Mouse (Mus musculus) mouse embryonic stem cell (cell line): ENCODE data around the gene Dennd4a.

Experiments
- in situ Hi-C, 2 experiments: fragments of 300-500 bp; cut with MboI; formaldehyde crosslinking; loops; 1 replicate in 1 of 2; 3 replicates in 1 of 2; pipeline ENCODE4 v1.14.3; 2019 to 2020; ENCODE audit warnings: low sequenced_read_pairs in 2 of 2, low pct_unique_long_range_greater_than_20kb in 1 of 2, mixed read lengths in 1 of 2; ENCODE audit not compliant: unreplicated experiment in 1 of 2

Gene Dennd4a

DNA sequence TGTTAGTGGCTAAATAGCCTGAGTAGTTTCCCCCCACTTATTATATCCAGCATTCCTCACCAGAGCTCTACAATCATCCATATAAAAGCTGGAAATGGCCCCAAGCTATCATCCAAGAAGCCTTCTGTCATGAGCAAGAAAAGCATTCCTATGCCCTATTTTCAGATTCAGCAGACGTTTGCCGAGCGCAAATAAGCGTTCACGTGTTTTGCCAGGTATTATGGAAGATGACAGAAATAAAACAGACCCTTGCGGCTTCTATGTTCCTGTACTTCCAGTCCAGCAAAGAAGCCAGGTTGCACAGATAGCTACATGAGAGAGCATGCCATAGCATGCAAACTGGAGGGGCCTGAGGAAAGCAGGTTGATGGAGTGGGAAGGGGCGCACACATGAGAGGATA lies 23.1 kb upstream of the Dennd4a start:
- in situ Hi-C loops = no loop called here

DNA sequence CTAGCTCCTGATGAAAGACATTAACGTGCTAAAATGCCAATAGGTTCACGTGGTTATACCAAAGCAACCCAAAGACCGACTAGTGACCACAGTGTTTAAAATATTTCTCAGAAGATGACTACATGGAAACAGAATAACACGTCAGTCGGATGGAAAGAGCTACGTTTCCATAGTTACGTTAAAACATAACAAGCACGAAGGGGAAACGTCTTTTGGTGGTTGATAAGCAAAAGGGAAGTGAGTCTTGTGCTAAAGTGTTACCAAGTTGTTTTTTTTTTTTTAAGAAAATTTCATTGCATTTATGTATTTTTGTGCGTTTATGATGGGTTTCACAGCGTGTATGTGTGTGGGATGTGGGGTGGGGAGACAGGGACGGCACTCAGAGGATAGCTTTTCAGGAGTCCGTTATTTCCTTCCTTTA lies 21.8 kb upstream of the Dennd4a start:
- in situ Hi-C loops = no loop called here

DNA sequence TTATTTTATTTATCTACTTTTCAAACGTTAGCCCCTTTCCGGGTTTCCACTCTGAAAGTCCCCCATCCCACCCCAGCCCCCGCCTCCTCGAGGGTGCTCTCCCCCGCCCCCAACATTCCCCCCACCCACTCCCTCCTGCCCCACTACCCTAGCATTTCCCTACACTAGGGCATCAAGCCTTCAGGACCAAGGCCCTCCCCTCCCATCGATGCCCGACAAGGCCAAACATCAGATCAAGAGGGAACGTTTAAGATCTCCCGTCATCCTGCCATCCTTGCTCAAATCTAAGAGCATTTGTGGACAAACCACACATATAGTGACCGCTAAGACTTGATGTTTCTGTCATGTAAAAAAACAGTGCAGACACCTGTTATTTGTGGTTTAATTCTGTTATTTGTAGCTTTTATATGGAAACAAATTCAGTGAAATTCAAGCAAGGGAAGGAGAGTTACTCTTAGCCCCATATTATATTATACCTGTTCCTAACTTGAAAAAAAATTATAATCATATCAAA lies 21.2 kb upstream of the Dennd4a start:
- in situ Hi-C loops = no loop called here

DNA sequence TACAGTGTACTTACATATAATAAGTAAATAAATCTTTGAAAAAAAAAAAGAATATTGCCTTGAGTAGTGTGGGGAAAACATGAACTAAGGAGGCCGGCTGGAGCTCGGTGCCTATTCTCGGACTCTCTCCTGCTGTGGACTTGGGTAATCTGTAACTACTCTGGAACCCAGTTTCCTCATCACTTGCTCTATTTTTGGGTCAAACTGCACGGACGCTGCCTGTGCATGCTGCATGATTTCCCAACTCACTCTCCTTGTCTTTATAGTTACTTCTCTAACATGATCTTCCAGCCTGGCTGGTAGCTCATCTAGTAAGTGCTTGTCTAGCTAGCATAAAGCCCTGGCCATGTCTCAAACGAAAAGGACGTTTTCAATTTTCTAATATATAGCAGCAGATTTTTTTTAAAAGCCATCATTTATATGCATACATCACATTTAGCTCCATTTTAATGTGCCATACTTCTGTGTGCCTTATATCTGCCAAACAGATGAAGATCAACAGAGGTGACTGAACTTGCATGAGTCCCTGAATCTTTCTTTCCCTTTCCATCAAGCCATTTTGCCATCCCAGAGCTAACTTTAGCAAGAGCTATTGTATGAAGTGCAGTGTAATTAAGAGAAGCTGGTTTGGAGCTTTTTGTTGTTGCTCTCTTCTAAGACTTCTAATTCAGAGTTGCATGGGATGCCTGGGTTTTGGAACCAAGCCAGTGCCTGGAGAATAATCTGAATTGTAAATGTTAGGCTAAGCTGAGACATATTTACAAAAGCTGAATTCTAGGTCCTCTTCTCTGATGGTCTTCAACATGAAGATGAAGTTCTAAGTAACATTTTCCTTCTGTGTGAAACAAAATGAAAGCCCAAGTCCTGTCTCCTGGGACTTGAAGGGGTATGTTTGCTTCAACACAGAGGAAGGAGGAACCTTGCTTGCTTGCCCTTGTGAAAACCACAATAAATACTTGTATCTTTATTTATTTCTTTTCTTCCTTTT lies 20.2 kb upstream of the Dennd4a start:
- in situ Hi-C loops = no loop called here

DNA sequence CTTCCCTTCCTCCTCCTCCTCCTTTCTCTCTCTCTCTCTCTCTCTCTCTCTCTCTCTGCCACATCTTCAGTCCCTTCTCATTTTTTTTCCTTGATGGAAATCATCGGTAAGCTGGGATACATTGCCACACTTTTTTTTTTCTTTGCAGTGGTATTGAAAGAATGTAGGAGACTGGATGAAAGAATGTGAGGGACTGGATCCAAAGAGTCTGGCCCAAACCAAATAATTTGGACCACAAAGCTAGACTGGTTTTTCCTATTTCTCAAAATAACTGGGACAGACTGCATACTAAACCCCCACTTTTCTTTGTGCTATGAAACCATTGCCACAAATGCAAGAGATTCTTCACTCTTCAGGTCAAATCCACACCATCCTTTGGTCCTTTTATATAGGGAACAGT lies 19.5 kb upstream of the Dennd4a start:
- in situ Hi-C loops = no loop called here

DNA sequence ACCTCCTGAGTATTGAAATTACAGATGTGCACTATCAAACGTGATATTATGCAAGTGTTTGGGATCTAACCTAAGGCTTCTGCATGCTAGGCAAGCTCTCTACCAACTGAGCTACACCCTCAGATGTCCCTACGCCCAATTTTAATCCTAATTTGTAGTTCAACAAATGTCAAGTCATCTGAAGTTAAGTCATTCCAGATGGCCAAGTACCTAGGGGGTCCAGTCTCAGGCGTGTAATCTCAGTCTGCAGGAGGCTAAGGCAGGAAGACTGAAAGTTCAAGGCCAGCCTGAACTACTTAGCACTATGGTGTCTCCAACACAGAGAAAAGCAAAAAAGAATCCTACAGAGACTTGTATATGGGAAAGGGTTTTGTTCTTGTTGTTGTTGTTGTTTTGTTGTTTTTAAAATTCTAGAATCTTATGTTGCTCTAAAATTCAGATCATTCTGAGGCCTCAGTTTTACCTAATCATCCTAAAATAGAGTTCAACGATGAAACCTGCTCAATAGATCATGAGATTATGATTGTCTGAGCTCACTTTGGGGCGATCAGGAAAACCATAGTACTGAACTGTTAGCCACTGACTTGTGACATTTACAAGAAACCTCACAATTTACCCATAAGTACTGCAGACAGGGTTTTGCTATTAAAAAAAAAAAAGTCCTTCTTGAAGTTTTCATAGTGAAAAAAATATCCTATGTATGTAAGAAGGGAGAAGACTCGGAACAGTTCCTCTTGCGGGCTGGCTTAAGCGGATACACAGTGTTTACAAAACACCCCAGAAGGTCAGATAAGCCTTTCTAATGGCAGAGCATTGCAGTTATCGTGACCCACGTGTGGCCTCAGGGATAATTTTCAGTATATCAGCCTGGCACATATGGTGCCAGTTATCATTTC lies 18.5 kb upstream of the Dennd4a start:
- in situ Hi-C loops = no loop called here

DNA sequence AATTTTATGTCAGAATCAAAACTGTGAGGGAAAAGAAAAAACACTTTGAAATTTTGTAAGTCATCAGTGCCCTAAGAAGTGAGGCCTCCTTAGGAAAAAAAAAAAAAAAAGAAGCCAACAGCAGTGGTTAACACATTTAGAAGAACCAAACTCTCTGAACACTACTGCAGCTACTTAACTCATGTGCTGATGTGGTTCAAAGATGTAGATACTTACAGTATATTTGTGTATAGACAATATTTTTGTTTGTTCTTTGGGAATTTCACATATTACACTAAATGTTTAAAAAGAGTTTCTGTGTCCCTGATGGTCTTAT lies 17.9 kb upstream of the Dennd4a start:
- in situ Hi-C loops = no loop called here

DNA sequence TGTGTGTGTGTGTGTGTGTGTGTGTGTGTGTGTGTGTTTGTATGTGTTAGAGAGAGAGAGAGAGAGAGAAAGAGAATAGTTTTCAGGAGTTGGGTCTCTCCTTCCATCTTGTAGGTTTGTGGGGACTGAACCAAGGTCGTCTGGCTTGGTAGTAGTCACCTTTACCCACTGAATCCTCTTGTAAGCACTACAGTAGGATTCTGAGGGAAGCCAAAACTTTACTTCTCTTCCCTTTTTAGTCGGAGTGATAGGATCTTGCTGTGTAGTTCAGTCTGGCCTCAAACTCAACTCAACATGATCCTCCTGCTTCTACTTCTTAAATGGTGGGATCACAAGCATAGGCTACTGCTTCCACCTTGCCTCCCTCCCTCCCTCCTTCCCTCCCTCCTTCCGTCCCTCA lies 17.3 kb upstream of the Dennd4a start:
- in situ Hi-C loops = no loop called here

DNA sequence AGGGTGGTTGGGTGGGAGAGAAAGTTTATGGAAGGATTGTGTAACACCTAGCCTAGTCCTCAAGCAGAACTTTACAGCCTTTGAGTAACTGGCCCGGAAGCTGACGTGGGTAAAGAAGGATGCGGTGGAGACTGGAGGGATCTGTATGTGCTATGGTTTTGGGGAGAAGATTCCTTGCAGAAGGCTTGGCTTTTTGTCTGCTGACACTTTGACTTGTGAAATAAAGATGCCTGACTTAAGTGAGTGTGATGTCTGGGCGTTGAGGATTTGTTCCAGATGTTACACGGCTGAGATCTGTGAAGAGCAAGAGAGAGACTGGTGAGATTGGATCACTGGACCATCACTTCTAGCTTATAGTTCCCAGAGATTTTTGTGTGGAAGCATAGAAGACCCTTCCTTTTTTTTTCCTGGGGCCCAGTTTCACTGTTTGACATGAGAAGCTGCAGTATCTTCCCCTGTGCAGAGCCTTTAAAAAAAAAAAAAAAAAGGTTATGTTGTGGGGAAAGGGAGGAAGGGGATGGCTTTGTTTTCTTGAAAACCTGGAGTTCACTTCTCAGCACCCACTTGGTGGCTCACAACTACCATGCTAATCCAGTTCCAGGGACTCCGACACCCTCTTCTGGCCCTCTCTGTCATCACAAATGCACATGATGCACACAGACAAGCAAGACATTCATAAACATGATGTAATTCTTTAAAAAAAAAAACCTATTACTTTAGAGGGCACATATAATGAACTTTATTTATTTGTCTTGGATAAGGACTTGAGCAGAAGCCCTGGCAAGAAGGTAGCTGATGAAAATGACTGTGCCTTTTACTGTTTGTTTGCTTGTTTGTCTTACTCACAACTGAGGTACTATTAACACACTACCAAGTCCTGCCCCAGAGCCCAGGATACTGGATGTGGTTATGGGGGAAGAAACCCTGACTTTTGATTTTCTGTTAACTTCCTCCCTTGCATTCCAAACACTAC lies 16.4 kb upstream of the Dennd4a start:
- in situ Hi-C loops = no loop called here

DNA sequence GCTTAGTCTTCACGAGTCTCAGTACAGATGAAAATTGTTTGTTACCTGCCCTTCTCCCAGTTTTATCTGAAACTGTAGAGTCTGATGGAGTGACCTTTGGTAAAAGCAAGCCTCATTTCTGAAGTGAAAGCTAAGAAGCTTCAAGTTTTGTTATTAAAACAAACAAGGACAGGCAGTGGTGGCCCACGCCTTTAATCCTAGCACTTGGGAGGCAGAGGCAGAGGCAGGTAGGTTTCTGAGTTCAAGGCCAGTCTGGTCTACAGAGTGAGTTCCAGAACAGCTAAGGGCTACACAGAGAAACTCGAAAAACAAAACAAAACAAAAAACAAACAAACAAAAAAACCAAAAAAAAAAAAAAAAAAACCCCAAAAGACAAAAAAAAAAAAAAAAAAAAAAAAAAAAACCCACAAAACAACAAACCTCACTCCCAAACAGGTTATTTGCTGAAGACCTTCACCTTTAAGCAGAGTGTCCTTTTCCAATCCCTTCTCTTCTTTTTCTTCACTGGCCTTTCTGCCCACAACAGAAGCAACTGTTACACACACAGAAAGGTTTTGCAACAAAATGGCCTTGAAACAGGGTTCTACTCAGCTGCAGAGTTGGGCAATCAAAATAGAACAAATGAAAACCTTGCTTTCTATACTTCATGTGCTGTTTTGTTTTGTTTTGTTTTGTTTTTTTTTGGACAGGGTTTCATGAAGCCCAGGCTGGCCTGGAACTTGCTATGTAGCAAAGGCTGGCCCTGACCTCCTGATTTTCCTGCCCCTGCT lies 15.1 kb upstream of the Dennd4a start:
- in situ Hi-C loops = no loop called here

DNA sequence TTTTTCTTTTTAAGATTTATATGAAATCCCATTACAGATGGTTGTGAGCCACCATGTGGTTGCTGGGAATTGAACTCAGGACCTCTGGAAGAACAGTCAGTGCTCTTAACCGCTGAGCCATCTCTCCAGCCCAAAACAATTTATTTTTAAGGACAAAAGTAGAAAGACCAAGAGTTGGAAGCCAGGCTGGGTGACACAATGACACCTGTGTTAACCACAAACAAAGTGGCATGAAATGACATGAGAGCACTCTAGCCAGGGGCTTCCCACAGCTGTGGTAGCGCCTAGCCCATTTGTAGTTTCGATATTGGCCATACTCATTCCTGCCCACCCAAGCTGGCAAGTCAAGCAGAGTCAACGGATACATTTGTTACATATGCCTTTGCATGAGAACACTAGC lies 13.7 kb upstream of the Dennd4a start:
- in situ Hi-C loops = no loop called here

DNA sequence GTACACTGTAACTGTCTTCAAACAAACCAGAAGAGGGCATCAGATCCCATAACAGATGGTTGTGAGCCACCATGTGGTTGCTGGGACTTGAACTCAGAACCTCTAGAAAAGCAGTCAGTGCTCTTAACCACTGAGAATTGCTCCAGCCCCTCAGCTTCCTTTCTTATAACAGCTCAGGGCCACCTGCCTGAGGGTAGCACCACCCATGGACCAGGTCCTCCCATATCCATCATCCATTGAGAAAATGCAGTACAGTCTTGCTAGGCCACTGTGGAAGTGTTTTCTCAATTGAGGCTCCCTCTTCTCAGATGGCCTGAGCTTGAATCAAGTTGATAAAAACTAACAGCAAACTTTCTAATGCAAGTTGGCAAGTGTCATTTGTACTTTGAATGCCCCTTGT lies 13.0 kb upstream of the Dennd4a start:
- in situ Hi-C loops = no loop called here

DNA sequence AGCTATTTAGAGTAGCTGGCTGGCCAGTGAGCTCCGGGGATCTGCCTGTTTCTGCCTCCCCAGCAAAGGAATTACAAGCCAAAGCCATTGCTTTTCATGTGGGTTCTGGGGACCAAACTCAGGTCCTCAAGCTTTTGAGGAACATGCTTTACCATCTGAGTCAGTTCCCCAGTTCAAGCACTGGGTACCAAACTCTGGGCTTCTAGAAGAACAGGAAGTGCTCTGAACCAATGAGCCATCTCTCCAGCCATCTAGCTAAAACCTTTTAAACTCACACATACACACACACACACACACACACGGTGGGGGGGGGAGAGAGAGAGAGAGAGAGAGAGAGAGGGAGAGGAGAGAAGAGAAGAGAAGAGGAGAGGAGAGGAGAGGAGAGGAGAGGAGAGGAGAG lies 12.3 kb upstream of the Dennd4a start:
- in situ Hi-C loops = no loop called here

DNA sequence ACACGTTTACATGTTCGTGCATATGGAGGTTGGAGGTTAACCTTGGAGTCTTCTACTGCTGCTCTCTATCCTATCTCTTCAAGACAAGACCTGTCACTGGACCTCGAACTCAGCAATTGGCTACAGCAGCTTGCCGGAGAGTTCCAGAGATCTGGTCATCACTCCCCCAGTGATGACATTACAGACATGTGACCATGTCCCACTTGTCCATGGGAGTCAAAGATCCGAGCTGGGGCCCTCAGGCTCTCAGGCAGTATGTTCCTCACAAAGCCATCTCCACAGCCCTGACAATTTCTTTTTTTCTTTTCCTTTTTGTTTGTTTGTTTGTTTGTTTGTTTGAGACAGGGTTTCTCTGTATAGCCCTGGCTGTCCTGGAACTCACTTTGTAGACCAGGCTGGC lies 11.6 kb upstream of the Dennd4a start:
- in situ Hi-C loops = no loop called here

DNA sequence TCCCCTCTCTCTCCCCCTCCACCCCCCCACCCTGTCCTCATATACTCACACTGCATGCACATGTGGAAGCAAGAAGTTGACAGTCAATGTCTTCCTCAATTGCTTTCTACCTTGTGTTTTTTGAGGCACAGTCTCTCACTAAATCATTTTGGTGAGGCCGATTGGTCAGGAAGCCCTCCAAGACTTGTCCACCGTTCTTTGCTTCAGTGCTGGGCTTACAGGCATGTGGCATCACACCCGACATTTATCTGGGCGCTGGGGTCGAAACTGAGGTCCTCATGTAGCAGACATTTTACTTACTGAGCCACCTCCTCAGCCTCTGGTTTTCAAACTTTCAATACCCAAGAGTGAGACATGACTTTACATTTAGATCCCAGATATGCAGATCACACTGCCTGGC lies 8.6 kb upstream of the Dennd4a start:
- in situ Hi-C loops = no loop called here

DNA sequence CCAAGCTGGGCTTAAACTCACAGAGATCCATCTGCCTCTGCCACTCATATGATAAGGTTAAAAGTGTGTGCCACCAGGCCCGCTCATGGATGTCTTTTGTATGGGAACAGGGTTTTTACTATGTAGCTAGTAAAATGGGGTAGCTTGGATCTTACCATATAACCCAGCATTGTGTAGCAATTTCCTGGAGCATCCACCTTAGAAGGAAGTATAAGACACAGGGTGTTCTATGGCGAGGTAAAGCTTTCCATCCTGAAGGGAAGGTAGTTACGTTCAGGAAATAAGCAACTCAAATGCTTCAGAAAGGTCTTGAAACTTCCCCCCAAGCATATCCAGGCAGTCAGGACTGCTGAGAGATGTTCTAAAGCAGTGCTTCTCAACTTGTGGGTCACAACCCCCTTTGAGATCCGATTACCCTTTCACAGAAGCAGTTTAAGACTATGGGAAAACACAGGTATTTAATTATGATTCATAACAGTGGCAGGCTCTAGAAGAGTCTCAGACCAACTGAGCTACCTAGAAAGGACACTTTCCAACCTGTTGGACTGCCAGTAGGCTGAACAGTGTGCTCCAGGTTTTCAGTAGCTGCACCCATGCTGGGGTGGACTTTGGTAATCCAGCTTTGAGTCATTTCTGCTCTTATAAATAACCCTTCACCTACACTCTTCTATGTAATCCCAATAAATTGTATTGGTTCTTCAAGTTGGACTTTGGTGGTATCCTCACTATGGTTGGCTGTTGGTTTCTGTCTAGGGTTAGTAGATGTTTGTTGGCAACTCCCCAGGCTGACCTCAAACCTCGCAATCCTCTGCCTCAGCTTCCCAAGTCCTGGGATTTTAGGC lies 7.5 kb upstream of the Dennd4a start:
- in situ Hi-C loops = no loop called here

DNA sequence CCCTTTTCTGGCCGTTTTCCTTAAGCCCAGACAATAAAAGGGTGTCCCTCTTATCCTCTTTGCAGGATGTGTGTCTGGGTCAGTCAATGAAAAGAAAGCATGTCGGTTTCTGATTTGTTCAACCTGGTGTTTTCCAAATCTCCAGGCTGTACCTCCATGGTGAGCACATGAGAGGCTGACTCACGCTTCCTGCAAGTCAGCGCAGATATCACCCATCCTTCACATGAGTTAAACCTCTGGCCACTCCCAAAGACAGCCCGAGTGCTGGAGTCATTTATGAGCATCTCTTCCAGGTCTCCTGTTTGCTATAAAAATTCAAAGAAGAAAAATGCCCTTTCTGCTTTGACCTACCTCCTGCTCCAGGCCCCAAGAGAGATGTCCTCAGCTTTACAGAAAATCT lies 5.3 kb upstream of the Dennd4a start:
- in situ Hi-C loops = no loop called here
